Mouse (Mus musculus): ENCODE data around the gene Pithd1.

- TF ChIP-seq CTCF (conservative IDR thresholded peaks at IDR 0.05; ENCODE audit: insufficient read depth, insufficient read length, low read depth, low read length) (peak; percentile 97), POLR2A (IDR thresholded peaks at IDR 0.05; ENCODE audit: low read depth, low read length) (no peak)
Measured at GRCm38 (mm10) chr4:135954241-135954640, 32.8 kb downstream of the Pithd1 start.
